Mouse (Mus musculus) stomach, postnatal 0 days (tissue): ENCODE measurements around the gene Unc13b. TPM values are rescaled to one million over a fixed set of nuclear protein-coding genes. Genes with fewer than 3 reads are reported as not detected.
A peak's percentile ranks its signal among the peaks of the same experiment; 100 is the strongest.

Experiments used
- ATAC-seq: fragments of 200-750 bp; cut with Nextera tagmentation; 2 replicates; pipeline ENCODE4 v1.8.0; 2017; ENCODE audit not compliant: low FRiP score, low TSS enrichment
- DNase-seq: peaks from one replicate; pipeline ENCODE4 v3.0.0-alpha.2; 2016; ENCODE audit warnings: low spot score
- H3K27ac ChIP-seq: fragments of 300-500 bp; sonication (generic); replicated peaks from 2 replicates; pipeline ENCODE4 v1.5.1; 2014; ENCODE audit warnings: mild to moderate bottlenecking, control low read depth
- H3K27me3 ChIP-seq: fragments of 300-500 bp; sonication (generic); 2 replicates; pipeline ENCODE4 v1.6.1; 2014; ENCODE audit warnings: low read length; ENCODE audit not compliant: control insufficient read depth, insufficient read depth
- H3K36me3 ChIP-seq: fragments of 300-500 bp; sonication (generic); 2 replicates; pipeline ENCODE4 v1.6.1; 2014; ENCODE audit warnings: low read length, mixed read lengths; ENCODE audit not compliant: control insufficient read depth, insufficient read depth
- H3K4me1 ChIP-seq: fragments of 300-500 bp; sonication (generic); replicated peaks from 2 replicates; pipeline ENCODE4 v1.6.1; 2014; ENCODE audit warnings: antibody characterized with exemption; ENCODE audit not compliant: control insufficient read depth, insufficient read depth
- H3K4me2 ChIP-seq: fragments of 300-500 bp; sonication (generic); replicated peaks from 2 replicates; pipeline ENCODE4 v1.6.1; 2014; ENCODE audit warnings: low read depth, mild to moderate bottlenecking, control low read depth, moderate library complexity
- H3K4me3 ChIP-seq: fragments of 300-500 bp; sonication (generic); 2 replicates; pipeline ENCODE4 v1.5.1; 2014; ENCODE audit warnings: low read depth, low read length, control low read depth
- H3K9ac ChIP-seq: fragments of 300-500 bp; sonication (generic); 2 replicates; pipeline ENCODE4 v1.6.1; 2014; ENCODE audit warnings: mild to moderate bottlenecking, low read length, control low read depth, mixed read lengths
- H3K9me3 ChIP-seq: fragments of 300-500 bp; sonication (generic); 2 replicates; pipeline ENCODE4 v1.6.1; 2016; ENCODE audit warnings: low read length; ENCODE audit not compliant: control insufficient read depth
- CTCF ChIP-seq: IDR thresholded peaks from 2 replicates; pipeline ENCODE4 v1.5.1; 2016; ENCODE audit warnings: antibody characterized with exemption, low read depth, mild to moderate bottlenecking, moderate library complexity
- EP300 ChIP-seq: optimal IDR thresholded peaks from 2 replicates; pipeline ENCODE3; 2016; ENCODE audit warnings: antibody characterized with exemption
- WGBS: fragments of 180-500 bp; shearing (Covaris S2); extraction: QIAGEN DNeasy Blood & Tissue Kit; methylation state at CpG from one replicate; pipeline ENCODE4 v1.1.7; 2014; 5-methylcytosine and 5-hydroxymethylcytosine counted together
- polyA plus RNA-seq: library from polyadenylated mRNA; unstranded; fragments of >200 nt; fragmentation: Nextera tagmentation; extraction: Ambion mirVana; gene quantifications from 2 replicates; pipeline ENCODE4 v1.2.1, GENCODE M21; 2015

Unc13b gene
- polyA plus RNA-seq, 1 experiment from 2014 or later = 3.2 TPM

- no peaks in the 10 kb centered on the region for H3K27me3 ChIP-seq
- no peak for DNase-seq
- peaks cover 6% of the 10 kb centered on the region; the same call in 1 of the 2 replicates for H3K4me1 ChIP-seq
- H3K4me3 ChIP-seq = no peak overlapping the region
- H3K27ac ChIP-seq = no peak overlapping the region
- H3K9me3 ChIP-seq = no peaks in the 10 kb centered on the region
- H3K9ac ChIP-seq = no peak overlapping the region
- H3K4me2 ChIP-seq = no peak overlapping the region
- WGBS = 87% methylated on average over 7 of the region's 7 CpGs
- ATAC-seq = no peak
- H3K36me3 ChIP-seq = peaks cover 12% of the 10 kb centered on the region; the same call in 1 of the 2 replicates
- TF ChIP-seq EP300 = no peak
- no peak for TF ChIP-seq CTCF
These were observed 29.6 kb upstream of the Unc13b start for GRCm38 (mm10) chr4:43029121-43029520.

DNA sequence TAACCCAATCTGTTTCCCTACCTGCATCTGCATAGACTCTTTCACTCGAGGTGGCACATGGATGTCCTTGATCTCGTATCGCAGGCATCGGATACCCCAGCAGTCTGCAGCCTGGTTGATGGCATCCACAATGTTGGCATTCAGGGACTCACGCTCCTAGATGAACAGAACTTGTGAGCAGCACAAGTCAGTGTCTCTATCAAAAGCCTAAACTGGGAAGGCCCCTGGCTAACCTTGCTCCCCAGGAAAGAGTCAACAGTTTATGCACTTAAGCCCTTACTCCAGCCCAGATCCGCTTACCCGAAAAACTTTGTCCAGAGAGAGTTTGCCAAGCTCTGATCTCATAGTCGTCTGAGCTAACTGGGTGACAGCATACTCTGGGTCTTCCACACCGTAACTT is 29.0 kb upstream of the Unc13b start:
- no peak overlapping the region for H3K9ac ChIP-seq
- H3K27ac ChIP-seq = no peak overlapping the region
- DNase-seq (no peak), ATAC-seq (no peak)
- peaks cover 12% of the 10 kb centered on the region; the same call in 1 of the 2 replicates for H3K36me3 ChIP-seq
- H3K4me2 ChIP-seq = no peak overlapping the region
- H3K9me3 ChIP-seq = no peaks in the 10 kb centered on the region
- TF ChIP-seq EP300 (no peak), CTCF (no peak)
- WGBS = 89% methylated on average over 9 of the region's 9 CpGs
- H3K4me3 ChIP-seq = no peak overlapping the region
- H3K27me3 ChIP-seq = no peaks in the 10 kb centered on the region
- peaks cover 4% of the 10 kb centered on the region; the same call in 1 of the 2 replicates for H3K4me1 ChIP-seq

- DNase-seq = no peak
- WGBS = 67% methylated on average over 9 of the region's 9 CpGs
- Histone ChIP-seq H3K27ac (peak overlapping the region; percentile 93), H3K4me2 (peak overlapping the region; percentile 79), H3K4me1 (0 out of 2 replicates have a peak, but pooled peaks cover 2% of the 10 kb centered on the region), H3K4me3 (peak overlapping the region; percentile 78), H3K27me3 (no peaks in the 10 kb centered on the region), H3K36me3 (peaks cover 12% of the 10 kb centered on the region; the same call in 1 of the 2 replicates), H3K9ac (peak overlapping the region; percentile 91), H3K9me3 (no peaks in the 10 kb centered on the region)
- ATAC-seq = no peak
- TF ChIP-seq CTCF (no peak), EP300 (no peak)
These were observed 28.4 kb upstream of the Unc13b start for GRCm38 (mm10) chr4:43030352-43030751.

DNA sequence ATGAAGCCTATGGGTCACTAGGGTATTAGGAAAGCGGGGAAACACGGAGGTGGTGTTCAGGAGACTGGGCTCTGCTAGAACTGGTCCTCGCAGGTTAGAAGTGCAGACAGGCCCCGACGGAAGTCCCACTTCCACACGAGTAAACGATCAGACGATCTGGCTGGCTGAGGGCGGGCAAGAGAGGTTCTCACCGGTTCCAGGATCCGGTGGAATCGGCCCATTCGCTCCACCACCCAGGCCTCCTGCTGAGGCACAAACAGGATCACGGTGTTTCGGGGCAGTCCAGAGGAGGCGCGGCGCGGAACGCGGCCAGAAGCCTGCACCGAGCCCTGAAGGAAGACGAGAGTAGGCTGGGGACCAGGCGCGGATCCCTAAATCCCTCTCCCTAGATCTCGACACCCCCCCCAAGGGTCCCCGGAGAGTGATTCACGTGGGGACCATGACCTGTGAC is 27.9 kb upstream of the Unc13b start:
- WGBS = under 1% methylated on average over 18 of the region's 28 CpGs
- peak; percentile 59 for DNase-seq
- TF ChIP-seq CTCF = no peak
- Histone ChIP-seq H3K4me2 (peak overlapping the region; percentile 79), H3K27ac (peak overlapping the region; percentile 93), H3K9ac (peak overlapping the region; percentile 91), H3K4me3 (peak overlapping the region; percentile 78), H3K9me3 (no peaks in the 10 kb centered on the region), H3K27me3 (no peaks in the 10 kb centered on the region), H3K36me3 (peaks cover 14% of the 10 kb centered on the region; the same call in 1 of the 2 replicates), H3K4me1 (0 out of 2 replicates have a peak, but pooled peaks cover 2% of the 10 kb centered on the region)
- ATAC-seq = peak; percentile 62

- ATAC-seq (peak; percentile 97), DNase-seq (peak; percentile 95)
- H3K9me3 ChIP-seq = no peaks in the 10 kb centered on the region
- peaks cover 16% of the 10 kb centered on the region for H3K36me3 ChIP-seq
- TF ChIP-seq CTCF = peak; percentile 65
- TF ChIP-seq EP300 = no peak
- peak within 1 kb of the TSS; percentile 93 for H3K27ac ChIP-seq
- 1% methylated on average over 38 of the region's 38 CpGs for WGBS
- no peaks in the 10 kb centered on the region for H3K27me3 ChIP-seq
- H3K4me1 ChIP-seq = 0 out of 2 replicates have a peak, but pooled peaks cover 2% of the 10 kb centered on the region
- H3K9ac ChIP-seq = peak within 1 kb of the TSS; percentile 91
- peak within 1 kb of the TSS; percentile 79 for H3K4me2 ChIP-seq
- H3K4me3 ChIP-seq = peak within 1 kb of the TSS; percentile 78
These were observed 27.3 kb upstream of the Unc13b start, which contains the start of gene Stoml2 for GRCm38 (mm10) chr4:43031237-43031995. Stoml2 (minus strand) TSS chr4:43031710.

- 0 out of 2 replicates have a peak, but pooled peaks cover 2% of the 10 kb centered on the region for H3K4me1 ChIP-seq
- DNase-seq (no peak), ATAC-seq (no peak)
- H3K9me3 ChIP-seq = no peaks in the 10 kb centered on the region
- H3K27ac ChIP-seq = no peak overlapping the region
- H3K4me3 ChIP-seq = no peak overlapping the region
- WGBS = 100% methylated on average over 1 of the region's 1 CpGs
- H3K27me3 ChIP-seq = no peaks in the 10 kb centered on the region
- TF ChIP-seq EP300 = no peak
- no peak for TF ChIP-seq CTCF
- H3K36me3 ChIP-seq = peaks cover 15% of the 10 kb centered on the region
- no peak overlapping the region for H3K9ac ChIP-seq
- no peak overlapping the region for H3K4me2 ChIP-seq
These were observed 26.3 kb upstream of the Unc13b start for GRCm38 (mm10) chr4:43032501-43032900.
